Mouse (Mus musculus) G1E-ER4 (cell line): ENCODE results near the gene Hcrt. TPM values are rescaled to one million over a fixed set of nuclear protein-coding genes. Genes with fewer than 3 reads are reported as not detected.

Source experiments
- GATA1 ChIP-seq: IDR thresholded peaks from one replicate; pipeline ENCODE4 v1.8.0; 2012; ENCODE audit warnings: low read length, inconsistent platforms
- polyA plus RNA-seq: library from polyadenylated mRNA; stranded (reverse); fragments of >175 nt; gene quantifications from 2 replicates; pipeline ENCODE4 v1.2.3, GENCODE M21; 2012

Gene Hcrt
- not detected in 2 replicates for polyA plus RNA-seq

- no peak for TF ChIP-seq GATA1
Measured at GRCm38 (mm10) chr11:100762831-100763230, at the start of gene Hcrt. Hcrt (minus strand) TSS chr11:100762931.

GRCm38 (mm10) chr11:100811132-100811531 lies 48.4 kb upstream of the Hcrt start:
- TF ChIP-seq GATA1, result no peak

- no peak for TF ChIP-seq GATA1
Measured at GRCm38 (mm10) chr11:100810516-100810915, 47.8 kb upstream of the Hcrt start.

GRCm38 (mm10) chr11:100806380-100807305 lies 43.9 kb upstream of the Hcrt start:
- TF ChIP-seq GATA1, result no peak

GRCm38 (mm10) chr11:100805535-100805934 lies 42.8 kb upstream of the Hcrt start:
- no peak for TF ChIP-seq GATA1

GRCm38 (mm10) chr11:100804409-100804808 lies 41.7 kb upstream of the Hcrt start:
- no peak for TF ChIP-seq GATA1

- TF ChIP-seq GATA1, result no peak
Measured at GRCm38 (mm10) chr11:100799426-100799825, 36.7 kb upstream of the Hcrt start.

GRCm38 (mm10) chr11:100796585-100796984 lies 33.9 kb upstream of the Hcrt start:
- TF ChIP-seq GATA1, result no peak

- no peak for TF ChIP-seq GATA1
Measured at GRCm38 (mm10) chr11:100795386-100795785, 32.7 kb upstream of the Hcrt start.

GRCm38 (mm10) chr11:100791457-100792049 lies 28.8 kb upstream of the Hcrt start:
- TF ChIP-seq GATA1, result no peak

GRCm38 (mm10) chr11:100789702-100790101 lies 27.0 kb upstream of the Hcrt start:
- no peak for TF ChIP-seq GATA1

- no peak for TF ChIP-seq GATA1
Measured at GRCm38 (mm10) chr11:100785774-100786173, 23.0 kb upstream of the Hcrt start.

GRCm38 (mm10) chr11:100784286-100784685 lies 21.6 kb upstream of the Hcrt start:
- no peak for TF ChIP-seq GATA1

GRCm38 (mm10) chr11:100782568-100782967 lies 19.8 kb upstream of the Hcrt start:
- TF ChIP-seq GATA1, result no peak

- TF ChIP-seq GATA1, result no peak
Measured at GRCm38 (mm10) chr11:100781763-100782475, 19.2 kb upstream of the Hcrt start.

- TF ChIP-seq GATA1, result no peak
Measured at GRCm38 (mm10) chr11:100780247-100780646, 17.5 kb upstream of the Hcrt start.

GRCm38 (mm10) chr11:100778069-100778468 lies 15.3 kb upstream of the Hcrt start:
- no peak for TF ChIP-seq GATA1
